Mouse (Mus musculus) CH12.LX (cell line): ENCODE results near the gene Endou.

ENCODE experiments used
- CTCF ChIP-seq, 2 experiments: IDR thresholded peaks in 1 of 2; conservative IDR thresholded peaks in 1 of 2; 2 replicates each; pipeline ENCODE4 v1.5.1; 2011 to 2012; ENCODE audit warnings: low read depth in 2 of 2, low read length in 2 of 2, improper control_type of control experiment in 1 of 2, inconsistent platforms in 1 of 2, mild to moderate bottlenecking in 1 of 2, moderate library complexity in 1 of 2
- EP300 ChIP-seq: IDR thresholded peaks from 2 replicates; pipeline ENCODE4 v1.6.1; 2011; ENCODE audit warnings: low read length, improper control_type of control experiment
- POLR2A ChIP-seq: IDR thresholded peaks from 2 replicates; pipeline ENCODE4 v1.6.1; 2011; ENCODE audit warnings: low read depth, mild to moderate bottlenecking, improper control_type of control experiment, low read length

GRCm38 (mm10) chr15:97727048-97727447, 4.1 kb downstream of the Endou start:
- TF ChIP-seq EP300 (no peak), CTCF (conservative IDR thresholded peaks at IDR 0.05 in 1 of 2, IDR thresholded peaks at IDR 0.05 in 1 of 2; ENCODE audit: low read depth in 2 of 2, low read length in 2 of 2) (no peak), POLR2A (no peak)
